Mouse (Mus musculus) liver, adult 2 months (tissue): ENCODE measurements around the gene Zbtb22.

ENCODE experiments used
- CTCF ChIP-seq: fragments of 200-500 bp; IDR thresholded peaks from 2 replicates; pipeline ENCODE4 v1.5.1; 2011; ENCODE audit warnings: low read depth, low read length, control low read depth
- POLR2A ChIP-seq: fragments of 200-500 bp; IDR thresholded peaks from 2 replicates; pipeline ENCODE4 v1.6.1; 2011; ENCODE audit warnings: low read length, control low read depth; ENCODE audit not compliant: insufficient read depth; ENCODE audit errors: extremely low read depth

DNA sequence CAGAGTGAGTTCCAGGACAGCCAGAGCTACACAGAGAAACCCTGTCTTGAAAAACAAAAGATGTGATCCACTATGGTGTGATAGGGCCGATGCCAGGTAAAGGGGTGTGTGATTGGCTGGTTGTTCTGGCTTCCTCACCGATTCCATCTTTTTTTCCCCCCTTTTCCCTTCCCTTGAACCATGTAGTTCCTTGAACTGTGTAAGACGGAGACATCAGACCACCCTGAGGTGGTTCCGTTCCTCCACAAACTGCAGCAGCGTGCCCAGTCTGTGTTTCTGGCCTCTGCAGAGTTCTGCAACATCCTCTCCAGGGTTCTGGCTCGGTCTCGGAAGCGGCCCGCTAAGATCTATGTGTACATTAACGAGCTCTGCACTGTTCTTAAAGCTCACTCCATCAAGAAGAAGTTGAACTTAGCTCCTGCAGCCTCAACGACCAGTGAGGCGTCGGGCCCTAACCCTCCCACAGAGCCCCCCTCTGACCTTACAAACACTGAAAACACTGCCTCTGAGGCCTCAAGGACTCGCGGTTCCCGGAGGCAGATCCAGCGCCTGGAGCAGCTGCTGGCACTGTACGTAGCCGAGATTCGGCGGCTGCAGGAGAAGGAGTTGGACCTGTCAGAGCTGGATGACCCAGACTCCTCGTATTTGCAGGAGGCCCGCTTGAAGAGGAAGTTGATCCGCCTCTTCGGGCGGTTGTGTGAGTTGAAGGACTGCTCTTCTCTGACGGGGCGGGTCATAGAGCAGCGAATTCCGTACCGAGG, 4.5 kb upstream of the Zbtb22 start:
- TF ChIP-seq POLR2A: no peak
- no peak for TF ChIP-seq CTCF
